Mouse (Mus musculus) cerebellum, adult 2 months (tissue): ENCODE results near the gene Gm11020. TPM values are rescaled to one million over a fixed set of nuclear protein-coding genes. Genes with fewer than 3 reads are reported as not detected.
A peak's percentile ranks its signal among the peaks of the same experiment; 100 is the strongest.

Source experiments
- DNase-seq, 2 experiments: peaks; one replicate each; pipeline ENCODE4 v3.0.0; 2021
- H3K27ac ChIP-seq: fragments of 200-500 bp; 2 replicates; pipeline ENCODE4 v1.5.1; 2012; ENCODE audit warnings: low read length, control low read depth, inconsistent platforms; ENCODE audit not compliant: insufficient read depth
- H3K27me3 ChIP-seq: fragments of 200-500 bp; 2 replicates; pipeline ENCODE4 v1.6.1; 2012; ENCODE audit warnings: inconsistent platforms, mild to moderate bottlenecking, low read length, moderate library complexity; ENCODE audit not compliant: control insufficient read depth, insufficient read depth
- H3K4me1 ChIP-seq: fragments of 200-500 bp; 2 replicates; pipeline ENCODE4 v1.6.1; 2011; ENCODE audit warnings: low read length; ENCODE audit not compliant: control insufficient read depth, insufficient read depth
- H3K4me3 ChIP-seq: fragments of 200-500 bp; replicated peaks from 2 replicates; pipeline ENCODE3; 2011; ENCODE audit warnings: mild to moderate bottlenecking, low read depth, low read length, control low read depth; ENCODE audit not compliant: insufficient read depth
- CTCF ChIP-seq: fragments of 200-500 bp; IDR thresholded peaks from 2 replicates; pipeline ENCODE4 v1.5.1; 2011; ENCODE audit warnings: low read depth, mild to moderate bottlenecking, control low read depth, low read length, moderate library complexity, borderline replicate concordance; ENCODE audit not compliant: insufficient read depth
- POLR2A ChIP-seq: fragments of 200-500 bp; IDR thresholded peaks from 2 replicates; pipeline ENCODE4 v1.6.1; 2011; ENCODE audit warnings: low read length, control low read depth, borderline replicate concordance; ENCODE audit not compliant: insufficient read depth
- WGBS: fragments of 180-500 bp; shearing (Covaris S2); methylation state at CpG from one replicate; pipeline ENCODE4 v1.1.7; 2018; 5-methylcytosine and 5-hydroxymethylcytosine counted together
- polyA plus RNA-seq: library from polyadenylated mRNA; depleted of rRNA; stranded (reverse); fragments of >200 nt; gene quantifications from 2 replicates; pipeline ENCODE4 v1.2.3, GENCODE M21; 2012

The Gm11020 gene
- polyA plus RNA-seq, 1 experiment: not detected

- Histone ChIP-seq H3K27me3 (no peaks in the 10 kb centered on the region), H3K4me3 (peak overlapping the region; percentile 61), H3K4me1 (peaks cover 8% of the 10 kb centered on the region; the same call in 1 of the 2 replicates), H3K27ac (no peak overlapping the region)
- DNase-seq: no peak
- TF ChIP-seq CTCF (no peak), POLR2A (no peak)
- WGBS: 8% methylated on average over 6 of the region's 6 CpGs
These were observed 18.5 kb downstream of the Gm11020 start for GRCm38 (mm10) chr8:104339983-104340232.

GRCm38 (mm10) chr8:104340233-104341105, 19.1 kb downstream of the Gm11020 start:
- TF ChIP-seq POLR2A (no peak), CTCF (0 out of 2 replicates have a peak, but pooled peaks have one; percentile 11)
- under 1% methylated on average over 53 of the region's 54 CpGs for WGBS

DNA sequence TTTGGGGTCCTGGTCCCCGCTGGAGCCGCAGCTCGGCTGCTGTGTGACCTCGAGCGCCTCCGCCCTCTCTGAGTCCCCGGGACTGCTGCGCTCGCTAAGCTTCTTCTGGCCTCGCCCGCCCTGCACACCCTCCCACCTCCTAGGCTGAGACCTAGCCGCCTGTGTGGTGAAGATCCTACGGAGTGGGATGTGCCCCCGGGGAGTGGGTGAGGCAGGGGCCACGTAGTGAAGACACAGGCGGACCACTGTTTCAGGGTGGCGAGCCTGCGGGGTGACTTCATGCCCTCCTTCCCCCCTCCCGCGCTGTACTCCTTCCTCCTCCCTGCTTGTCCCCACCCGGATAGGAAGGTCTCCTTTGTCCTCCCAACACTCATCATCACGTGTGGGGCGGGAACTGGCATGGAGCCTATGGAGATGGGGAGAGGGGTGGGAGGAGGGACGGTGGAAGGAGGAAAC, 19.8 kb downstream of the Gm11020 start:
- Histone ChIP-seq H3K4me3 (peak overlapping the region; percentile 61), H3K27ac (no peak overlapping the region), H3K4me1 (peaks cover 8% of the 10 kb centered on the region; the same call in 1 of the 2 replicates), H3K27me3 (no peaks in the 10 kb centered on the region)
- DNase-seq: peak in 1 of 2 experiments; percentile 24
- TF ChIP-seq CTCF: no peak
- no peak for TF ChIP-seq POLR2A
- 3% methylated on average over 24 of the region's 24 CpGs for WGBS

More at GRCm38 (mm10) chr8:104340233-104341105, 19.1 kb downstream of the Gm11020 start:
- DNase-seq: peak; percentile 52 to 55
- Histone ChIP-seq H3K4me1 (peaks cover 8% of the 10 kb centered on the region; the same call in 1 of the 2 replicates), H3K27ac (no peak overlapping the region), H3K4me3 (peak overlapping the region; percentile 61), H3K27me3 (no peaks in the 10 kb centered on the region)

DNA sequence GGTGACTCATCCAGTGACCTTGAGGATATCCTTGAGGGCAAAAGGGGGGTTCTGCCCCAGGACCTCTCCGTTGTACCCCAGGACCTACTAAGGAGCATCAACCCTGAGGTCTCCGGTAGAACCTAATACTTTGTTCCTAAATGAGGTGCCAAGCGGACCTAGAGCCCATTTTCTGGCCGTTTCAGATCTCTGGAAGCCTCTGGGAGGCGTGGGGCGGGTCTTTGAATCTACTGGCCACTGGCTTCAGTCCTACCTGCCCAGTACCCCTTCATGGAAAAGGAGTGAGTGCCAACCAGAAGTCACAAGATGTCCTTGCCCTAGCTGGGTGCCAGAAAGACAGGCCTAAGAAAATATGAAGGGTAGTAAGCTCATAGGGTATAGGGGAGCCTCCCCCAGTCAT, 20.3 kb downstream of the Gm11020 start:
- Histone ChIP-seq H3K4me3 (no peak overlapping the region), H3K27ac (no peak overlapping the region), H3K4me1 (peaks cover 8% of the 10 kb centered on the region; the same call in 1 of the 2 replicates), H3K27me3 (no peaks in the 10 kb centered on the region)
- DNase-seq: no peak
- TF ChIP-seq POLR2A (no peak), CTCF (no peak)
- 54% methylated on average over 6 of the region's 6 CpGs for WGBS

DNA sequence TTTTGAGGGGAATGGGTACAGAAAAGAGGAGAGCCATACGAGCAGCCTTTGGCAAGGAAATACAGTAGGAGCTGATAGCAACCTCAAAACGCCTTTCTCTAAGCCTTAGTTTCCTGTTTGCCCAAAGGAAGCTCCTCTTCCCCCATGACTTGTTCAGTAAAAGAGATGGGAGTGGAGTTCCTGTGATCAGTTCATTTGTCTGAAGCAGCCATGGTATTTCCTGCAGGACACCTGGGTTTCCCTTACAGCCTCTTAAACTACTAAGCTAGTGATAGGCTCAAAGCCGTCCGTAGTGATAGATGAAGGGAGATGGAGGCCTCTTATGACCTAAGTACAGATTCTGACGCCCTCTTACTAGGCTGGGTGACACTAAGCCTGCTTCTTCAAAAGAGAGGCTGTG, 21.1 kb downstream of the Gm11020 start:
- DNase-seq: no peak
- H3K4me3 ChIP-seq: no peak overlapping the region
- TF ChIP-seq CTCF: no peak
- 93% methylated on average over 5 of the region's 5 CpGs for WGBS
- no peaks in the 10 kb centered on the region for H3K27me3 ChIP-seq
- H3K4me1 ChIP-seq: peaks cover 8% of the 10 kb centered on the region; the same call in 1 of the 2 replicates
- no peak overlapping the region for H3K27ac ChIP-seq

- Histone ChIP-seq H3K27ac (no peak overlapping the region), H3K4me3 (no peak overlapping the region), H3K27me3 (no peaks in the 10 kb centered on the region), H3K4me1 (peaks cover 8% of the 10 kb centered on the region; the same call in 1 of the 2 replicates)
- 10% methylated on average over 7 of the region's 7 CpGs for WGBS
- TF ChIP-seq CTCF (peak; percentile 100), POLR2A (no peak)
- peak; percentile 85 to 93 for DNase-seq
These were observed 22.6 kb downstream of the Gm11020 start for GRCm38 (mm10) chr8:104343957-104344356.

- no peaks in the 10 kb centered on the region for H3K27me3 ChIP-seq
These were observed 23.3 kb downstream of the Gm11020 start for GRCm38 (mm10) chr8:104344622-104345021.

GRCm38 (mm10) chr8:104346706-104347105, 25.3 kb downstream of the Gm11020 start:
- no peak for DNase-seq
- WGBS: 49% methylated on average over 12 of the region's 12 CpGs
- H3K27me3 ChIP-seq: no peaks in the 10 kb centered on the region
- no peak for TF ChIP-seq POLR2A
- H3K4me1 ChIP-seq: no peaks in the 10 kb centered on the region; the same call in 1 of the 2 replicates
- no peak overlapping the region for H3K27ac ChIP-seq
- H3K4me3 ChIP-seq: no peak overlapping the region

More at GRCm38 (mm10) chr8:104344622-104345021, 23.3 kb downstream of the Gm11020 start:
- WGBS: 87% methylated on average over 5 of the region's 5 CpGs
- DNase-seq: no peak
- Histone ChIP-seq H3K4me1 (peaks cover 8% of the 10 kb centered on the region; the same call in 1 of the 2 replicates), H3K4me3 (no peak overlapping the region), H3K27ac (no peak overlapping the region)
- no peak for TF ChIP-seq POLR2A
- TF ChIP-seq CTCF: no peak
